Mouse (Mus musculus) kidney, adult 2 months (tissue): ENCODE results near the gene Gm11564. TPM values are rescaled to one million over a fixed set of nuclear protein-coding genes. Genes with fewer than 3 reads are reported as not detected.
"Not testable (repeated sequence)": the region's sequence is repeated elsewhere in the genome, so short reads cannot be mapped to it uniquely, and the experiment has no call there.

ENCODE experiments used
- DNase-seq: peaks from one replicate; pipeline ENCODE4 v3.0.0; 2021
- H3K27ac ChIP-seq: fragments of 200-500 bp; 2 replicates; pipeline ENCODE4 v1.5.1; 2012; ENCODE audit warnings: low read depth, low read length, control low read depth, inconsistent platforms; ENCODE audit not compliant: insufficient read depth
- H3K27me3 ChIP-seq: fragments of 200-500 bp; replicated peaks from 2 replicates; pipeline ENCODE4 v1.6.1; 2012; ENCODE audit warnings: mild to moderate bottlenecking, moderate library complexity, low read length, inconsistent platforms; ENCODE audit not compliant: control insufficient read depth, insufficient read depth
- H3K36me3 ChIP-seq: fragments of 200-500 bp; 2 replicates; pipeline ENCODE4 v1.6.1; 2012; ENCODE audit warnings: mild to moderate bottlenecking, moderate library complexity, low read length, inconsistent platforms; ENCODE audit not compliant: control insufficient read depth, insufficient read depth
- H3K4me1 ChIP-seq: fragments of 200-500 bp; 2 replicates; pipeline ENCODE4 v1.6.1; 2011; ENCODE audit warnings: low read length; ENCODE audit not compliant: control insufficient read depth, insufficient read depth
- H3K4me3 ChIP-seq: fragments of 200-500 bp; 2 replicates; pipeline ENCODE4 v1.5.1; 2011; ENCODE audit warnings: mild to moderate bottlenecking, low read depth, low read length, control low read depth; ENCODE audit not compliant: insufficient read depth
- CTCF ChIP-seq: fragments of 200-500 bp; conservative IDR thresholded peaks from 2 replicates; pipeline ENCODE4 v1.5.1; 2011; ENCODE audit warnings: low read depth, mild to moderate bottlenecking, control low read depth, low read length, moderate library complexity, mixed read lengths; ENCODE audit not compliant: insufficient read depth, insufficient read length
- POLR2A ChIP-seq: fragments of 200-500 bp; IDR thresholded peaks from one replicate; pipeline ENCODE4 v1.6.1; 2011; ENCODE audit warnings: low read depth, low read length, control low read depth
- WGBS: fragments of 180-500 bp; shearing (Covaris S2); methylation state at CpG from one replicate; pipeline ENCODE4 v1.1.7; 2018; 5-methylcytosine and 5-hydroxymethylcytosine counted together
- polyA plus RNA-seq: library from polyadenylated mRNA; depleted of rRNA; stranded (reverse); fragments of >200 nt; gene quantifications from 2 replicates; pipeline ENCODE4 v1.2.3, GENCODE M21; 2012; rRNA removed

Gm11564 gene
- polyA plus RNA-seq = not detected in 2 replicates

DNA sequence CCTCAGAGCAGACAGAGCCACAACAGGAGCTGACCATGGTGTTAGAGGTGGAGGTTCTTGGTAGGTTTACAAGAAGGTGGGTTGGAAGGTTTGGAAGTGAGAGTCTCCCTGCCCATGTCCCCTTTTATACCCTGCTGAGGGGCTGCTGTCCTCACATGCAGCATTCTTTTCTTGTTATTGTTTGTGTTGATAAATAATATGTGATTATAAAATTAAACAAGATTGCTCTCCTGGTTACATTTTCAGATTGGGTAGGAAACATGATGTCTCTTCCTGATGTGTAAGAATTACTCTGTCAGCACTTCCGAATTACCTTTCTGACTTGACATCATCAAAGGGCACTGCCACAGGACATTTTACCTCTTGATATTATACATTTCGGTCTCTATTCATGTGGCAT lies at the start of gene Gm11564:
Gm11564 (minus strand) TSS at position 101 of the 400 bp plus-strand sequence.
- not testable (repeated sequence) for H3K4me1 ChIP-seq, H3K27ac ChIP-seq, H3K4me3 ChIP-seq, H3K36me3 ChIP-seq, H3K27me3 ChIP-seq, DNase-seq
- WGBS = 71% methylated on average over 2 of the region's 2 CpGs

DNA sequence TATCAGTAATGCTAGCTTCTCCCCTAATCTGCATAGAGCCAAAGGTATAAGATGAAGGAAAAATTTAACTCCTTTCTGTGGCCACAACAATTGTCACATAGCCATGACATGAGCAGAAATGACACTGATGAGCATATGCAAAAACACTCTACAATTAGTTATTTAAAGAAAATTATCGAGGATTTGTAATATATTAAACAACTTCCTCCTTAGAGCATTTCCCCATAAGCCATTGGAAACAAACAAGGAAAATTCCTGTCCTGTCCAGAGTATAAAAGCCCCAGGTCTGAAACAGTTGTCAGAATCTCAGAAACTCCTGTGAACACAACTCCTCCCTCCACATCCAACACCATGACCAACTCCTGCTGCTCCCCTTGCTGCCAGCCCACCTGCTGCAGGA lies 48.7 kb upstream of the Gm11564 start, which contains the start of gene Gm11559:
Gm11559 (plus strand) TSS at position 301 of the 400 bp plus-strand sequence.
- WGBS = 59% methylated on average over 1 of the region's 1 CpGs
- DNase-seq, H3K27ac ChIP-seq, H3K27me3 ChIP-seq, H3K36me3 ChIP-seq, H3K4me3 ChIP-seq, H3K4me1 ChIP-seq: not testable (repeated sequence)

DNA sequence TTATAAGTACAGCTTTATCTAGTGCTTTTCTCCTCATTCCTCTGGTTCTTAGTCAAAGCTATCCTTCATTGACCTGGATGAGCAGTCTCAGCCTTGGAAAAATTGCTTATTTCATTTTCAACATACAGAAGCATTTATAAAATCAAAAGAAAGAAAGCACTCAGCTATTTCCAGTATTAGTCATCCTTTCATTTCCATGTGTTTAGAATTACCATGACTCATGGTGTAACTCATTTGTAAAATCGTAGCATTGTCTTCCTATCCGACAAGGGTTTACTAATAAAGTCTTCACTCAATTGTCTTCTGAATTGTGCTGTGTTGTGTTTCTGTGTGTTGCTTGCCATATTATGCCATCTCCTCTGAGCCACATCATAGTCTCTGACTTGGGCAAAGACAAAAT lies 43.3 kb upstream of the Gm11564 start:
- no peak for DNase-seq
- TF ChIP-seq POLR2A = no peak
- TF ChIP-seq CTCF = no peak
- no peaks in the 10 kb centered on the region for H3K4me1 ChIP-seq
- H3K27me3 ChIP-seq = 0 out of 2 replicates have a peak, but pooled peaks cover 1% of the 10 kb centered on the region
- no peak overlapping the region for H3K27ac ChIP-seq
- no peak overlapping the region for H3K4me3 ChIP-seq
- WGBS = 81% methylated on average over 2 of the region's 2 CpGs
- H3K36me3 ChIP-seq = no peaks in the 10 kb centered on the region

DNA sequence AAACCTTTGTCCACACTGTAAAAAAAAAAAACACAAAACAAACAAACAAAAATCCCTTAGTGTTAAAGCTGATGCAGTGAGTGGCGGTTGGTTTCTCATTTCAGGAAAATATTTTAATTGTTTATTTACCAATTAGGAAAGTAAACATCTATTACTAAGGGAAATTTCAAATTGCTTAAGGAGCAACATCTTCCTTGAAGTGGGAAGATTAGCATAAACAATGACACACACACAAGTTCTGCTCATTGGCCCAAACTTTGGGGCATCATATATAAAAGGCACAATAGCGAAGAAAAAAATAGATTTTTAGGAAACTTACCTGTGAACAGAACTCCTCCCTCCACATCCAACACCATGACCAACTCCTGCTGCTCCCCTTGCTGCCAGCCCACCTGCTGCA lies 42.2 kb upstream of the Gm11564 start, which contains the start of gene Gm11568:
Gm11568 (plus strand) TSS at position 301 of the 400 bp plus-strand sequence.
- WGBS = 87% methylated on average over 2 of the region's 2 CpGs

DNA sequence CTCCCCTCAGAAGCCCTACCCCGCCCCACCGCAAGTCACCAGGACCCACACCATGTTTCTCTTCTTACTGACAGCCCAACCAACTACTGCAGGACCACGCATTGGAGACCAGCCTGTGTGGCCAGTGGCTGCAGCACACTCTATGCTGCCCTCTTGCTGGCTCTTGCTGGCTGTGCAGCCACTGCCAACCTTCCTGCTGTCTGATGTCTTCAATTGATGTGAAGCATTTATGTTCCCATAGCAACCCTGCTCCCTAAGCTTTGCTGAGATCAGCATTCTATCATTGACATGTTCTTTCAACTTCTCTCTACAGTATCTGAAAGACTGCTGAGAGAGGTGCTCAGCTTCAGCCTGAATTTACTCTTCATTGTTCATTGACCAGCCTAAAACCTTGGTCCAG lies 38.7 kb upstream of the Gm11564 start:
- peak; percentile 45 for TF ChIP-seq CTCF
- no peak for TF ChIP-seq POLR2A
- WGBS = 58% methylated on average over 3 of the region's 3 CpGs
- H3K4me3 ChIP-seq = no peak overlapping the region
- 0 out of 2 replicates have a peak, but pooled peaks cover 1% of the 10 kb centered on the region for H3K27me3 ChIP-seq
- DNase-seq = no peak
- H3K4me1 ChIP-seq = no peaks in the 10 kb centered on the region
- no peak overlapping the region for H3K27ac ChIP-seq
- no peaks in the 10 kb centered on the region for H3K36me3 ChIP-seq

More for the DNA sequence above, 42.2 kb upstream of the Gm11564 start, which contains the start of gene Gm11568:
- no peaks in the 10 kb centered on the region for H3K4me1 ChIP-seq
- no peak within 1 kb of the TSS for H3K4me3 ChIP-seq
- no peaks in the 10 kb centered on the region for H3K36me3 ChIP-seq
- TF ChIP-seq POLR2A (no peak), CTCF (no peak)
- DNase-seq = no peak
- 0 out of 2 replicates have a peak, but pooled peaks cover 1% of the 10 kb centered on the region for H3K27me3 ChIP-seq
- no peak within 1 kb of the TSS for H3K27ac ChIP-seq

DNA sequence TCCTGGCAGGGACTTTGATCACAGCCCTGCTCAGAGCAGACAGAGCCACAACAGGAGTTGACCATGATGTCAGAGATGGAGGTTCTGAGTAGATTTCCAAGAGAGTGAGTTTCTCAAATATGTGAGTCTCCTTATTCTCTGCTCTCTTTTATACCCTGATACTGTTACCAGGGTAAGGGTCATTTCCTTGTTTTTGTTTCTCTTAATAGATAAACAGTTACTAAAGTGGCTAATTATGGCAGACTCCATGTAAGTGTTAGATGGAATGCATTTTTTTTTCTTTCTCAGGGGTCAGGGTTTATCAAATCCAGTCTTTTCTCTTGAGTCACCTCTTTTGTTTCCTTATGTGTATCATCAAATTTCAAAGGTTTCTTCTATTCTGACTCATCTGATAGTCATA lies 36.0 kb upstream of the Gm11564 start, which contains the start of gene Krtap4-16:
Krtap4-16 (minus strand) TSS at position 101 of the 400 bp plus-strand sequence.
- H3K36me3 ChIP-seq = no peaks in the 10 kb centered on the region

DNA sequence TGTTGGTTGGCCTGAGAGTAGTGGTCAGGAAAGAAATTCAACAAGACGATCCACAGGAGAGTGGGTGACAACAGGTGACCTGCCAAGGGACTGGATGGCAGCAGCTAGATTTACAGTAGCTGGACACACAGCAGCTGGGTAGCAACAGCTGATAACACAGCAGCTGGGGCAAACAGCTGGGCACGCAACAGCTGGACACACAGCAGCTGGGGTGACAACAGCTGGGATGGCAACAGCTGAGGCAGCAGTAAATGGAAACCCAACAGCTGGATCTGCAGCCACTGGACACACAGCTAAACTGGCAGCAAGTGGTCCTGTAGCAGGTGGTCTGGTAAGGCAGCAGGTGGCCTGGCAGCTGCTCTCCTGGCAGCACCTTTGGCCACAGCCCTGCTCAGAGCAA lies 31.3 kb upstream of the Gm11564 start:
- H3K4me1 ChIP-seq = no peaks in the 10 kb centered on the region
- H3K27me3 ChIP-seq = no peaks in the 10 kb centered on the region
- no peak for TF ChIP-seq POLR2A
- no peak for TF ChIP-seq CTCF
- H3K27ac ChIP-seq = no peak overlapping the region
- no peak overlapping the region for H3K4me3 ChIP-seq
- WGBS = 90% methylated on average over 2 of the region's 2 CpGs
- DNase-seq = no peak
- no peaks in the 10 kb centered on the region for H3K36me3 ChIP-seq

More for the DNA sequence above, 36.0 kb upstream of the Gm11564 start, which contains the start of gene Krtap4-16:
- DNase-seq = no peak
- Histone ChIP-seq H3K27ac (no peak within 1 kb of the TSS), H3K27me3 (0 out of 2 replicates have a peak, but pooled peaks cover 1% of the 10 kb centered on the region), H3K4me3 (no peak within 1 kb of the TSS), H3K4me1 (no peaks in the 10 kb centered on the region)
- TF ChIP-seq CTCF (no peak), POLR2A (no peak)
